Mouse (Mus musculus) kidney, adult 2 months (tissue): Measurements from ENCODE around the gene Hk3. TPM values are rescaled to one million over a fixed set of nuclear protein-coding genes. Genes with fewer than 3 reads are reported as not detected.
A peak's percentile ranks its signal among the peaks of the same experiment; 100 is the strongest.

ENCODE experiments used
- DNase-seq: peaks from one replicate; pipeline ENCODE4 v3.0.0; 2021
- H3K27ac ChIP-seq: fragments of 200-500 bp; 2 replicates; pipeline ENCODE4 v1.5.1; 2012; ENCODE audit warnings: low read depth, low read length, control low read depth, inconsistent platforms; ENCODE audit not compliant: insufficient read depth
- H3K27me3 ChIP-seq: fragments of 200-500 bp; replicated peaks from 2 replicates; pipeline ENCODE4 v1.6.1; 2012; ENCODE audit warnings: mild to moderate bottlenecking, moderate library complexity, low read length, inconsistent platforms; ENCODE audit not compliant: control insufficient read depth, insufficient read depth
- H3K36me3 ChIP-seq: fragments of 200-500 bp; 2 replicates; pipeline ENCODE4 v1.6.1; 2012; ENCODE audit warnings: mild to moderate bottlenecking, moderate library complexity, low read length, inconsistent platforms; ENCODE audit not compliant: control insufficient read depth, insufficient read depth
- H3K4me1 ChIP-seq: fragments of 200-500 bp; 2 replicates; pipeline ENCODE4 v1.6.1; 2011; ENCODE audit warnings: low read length; ENCODE audit not compliant: control insufficient read depth, insufficient read depth
- H3K4me3 ChIP-seq: fragments of 200-500 bp; 2 replicates; pipeline ENCODE4 v1.5.1; 2011; ENCODE audit warnings: mild to moderate bottlenecking, low read depth, low read length, control low read depth; ENCODE audit not compliant: insufficient read depth
- CTCF ChIP-seq: fragments of 200-500 bp; conservative IDR thresholded peaks from 2 replicates; pipeline ENCODE4 v1.5.1; 2011; ENCODE audit warnings: low read depth, mild to moderate bottlenecking, control low read depth, low read length, moderate library complexity, mixed read lengths; ENCODE audit not compliant: insufficient read depth, insufficient read length
- POLR2A ChIP-seq: fragments of 200-500 bp; IDR thresholded peaks from one replicate; pipeline ENCODE4 v1.6.1; 2011; ENCODE audit warnings: low read depth, low read length, control low read depth
- WGBS: fragments of 180-500 bp; shearing (Covaris S2); methylation state at CpG from one replicate; pipeline ENCODE4 v1.1.7; 2018; 5-methylcytosine and 5-hydroxymethylcytosine counted together
- polyA plus RNA-seq: library from polyadenylated mRNA; depleted of rRNA; stranded (reverse); fragments of >200 nt; gene quantifications from 2 replicates; pipeline ENCODE4 v1.2.3, GENCODE M21; 2012

Hk3 gene
- polyA plus RNA-seq, 1 experiment: 1.0 TPM

DNA sequence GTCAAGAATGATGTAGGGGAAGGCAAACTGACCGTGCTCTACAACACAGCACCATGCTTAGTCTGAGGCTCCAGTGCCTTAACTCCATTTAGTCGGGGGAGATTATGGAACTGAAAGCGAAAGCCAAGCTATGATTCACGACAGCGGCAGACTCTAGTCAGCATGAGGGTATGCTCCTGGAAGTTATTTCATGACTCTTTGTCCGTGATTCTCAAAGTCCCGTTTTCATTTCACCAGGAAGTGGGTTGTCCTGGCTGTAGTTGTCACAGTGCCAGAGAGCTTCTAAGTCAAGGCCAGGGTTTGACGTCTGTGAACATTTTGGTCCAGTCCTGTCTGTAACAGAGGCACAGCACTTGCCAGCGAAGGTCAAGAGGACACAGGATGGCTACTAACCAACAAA, 1.5 kb upstream of the Hk3 start:
- peaks cover under 1% of the 10 kb centered on the region for H3K36me3 ChIP-seq
- 52% methylated on average over 9 of the region's 9 CpGs for WGBS
- no peak overlapping the region for H3K27ac ChIP-seq
- DNase-seq: peak; percentile 47
- TF ChIP-seq POLR2A: no peak
- no peak for TF ChIP-seq CTCF
- H3K4me1 ChIP-seq: no peaks in the 10 kb centered on the region
- peak overlapping the region; percentile 17; the same call in 1 of the 2 replicates for H3K4me3 ChIP-seq
- H3K27me3 ChIP-seq: no peaks in the 10 kb centered on the region

DNA sequence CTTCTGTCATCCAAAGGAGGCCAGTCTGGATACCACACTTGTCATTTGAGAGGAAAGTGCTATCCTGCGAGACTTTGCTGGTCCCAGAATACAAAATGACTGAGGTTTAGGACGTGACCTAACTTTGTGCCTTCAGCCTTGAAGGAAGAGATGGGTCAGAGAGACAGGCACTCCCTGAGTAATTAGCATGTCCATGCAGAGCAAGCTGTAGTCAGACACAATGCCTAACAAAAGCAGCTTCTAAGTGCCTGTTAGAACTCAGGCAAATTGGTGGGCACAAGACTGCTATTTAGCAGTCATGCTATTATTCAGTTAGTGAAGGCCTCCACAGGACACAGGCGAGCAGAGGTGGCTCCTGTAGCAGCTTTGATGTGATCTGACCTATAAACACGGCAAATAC, 1.1 kb upstream of the Hk3 start:
- DNase-seq: no peak
- TF ChIP-seq POLR2A: no peak
- TF ChIP-seq CTCF: no peak
- WGBS: 49% methylated on average over 4 of the region's 4 CpGs
- Histone ChIP-seq H3K27ac (no peak overlapping the region), H3K4me1 (no peaks in the 10 kb centered on the region), H3K27me3 (no peaks in the 10 kb centered on the region), H3K36me3 (no peaks in the 10 kb centered on the region; the same call in 1 of the 2 replicates), H3K4me3 (peak overlapping the region; percentile 17; the same call in 1 of the 2 replicates)

DNA sequence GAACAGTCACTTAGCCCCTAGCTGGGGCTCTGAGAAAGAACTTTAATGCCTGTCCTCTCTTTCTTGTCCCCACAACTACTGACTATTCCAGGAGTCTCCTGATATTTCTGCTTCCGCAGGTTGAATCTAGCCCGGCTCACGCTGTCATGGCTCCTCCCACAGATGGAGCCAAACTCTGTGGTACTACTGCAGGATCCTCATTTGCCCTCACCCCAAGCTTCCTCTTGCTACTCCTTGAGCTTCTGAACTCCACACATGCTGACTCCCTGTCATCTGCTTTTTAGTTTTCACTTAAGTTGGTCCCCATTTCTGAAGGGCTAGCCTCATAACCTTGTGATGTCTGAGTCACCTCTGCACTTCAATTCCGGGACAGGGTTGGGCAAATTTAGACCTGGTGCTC, 1.1 kb downstream of the Hk3 start:
- Histone ChIP-seq H3K27ac (no peak overlapping the region), H3K4me3 (no peak overlapping the region), H3K27me3 (no peaks in the 10 kb centered on the region), H3K36me3 (no peaks in the 10 kb centered on the region), H3K4me1 (no peaks in the 10 kb centered on the region)
- TF ChIP-seq POLR2A (no peak), CTCF (no peak)
- no peak for DNase-seq
- 81% methylated on average over 4 of the region's 4 CpGs for WGBS

- H3K27me3 ChIP-seq: no peaks in the 10 kb centered on the region
- H3K27ac ChIP-seq: no peak overlapping the region
- DNase-seq: no peak
- TF ChIP-seq POLR2A (no peak), CTCF (no peak)
- H3K4me1 ChIP-seq: no peaks in the 10 kb centered on the region
- no peak overlapping the region for H3K4me3 ChIP-seq
- WGBS: 68% methylated on average over 3 of the region's 3 CpGs
- no peaks in the 10 kb centered on the region for H3K36me3 ChIP-seq
Measured at GRCm38 (mm10) chr13:55019181-55019580, 2.0 kb downstream of the Hk3 start.

GRCm38 (mm10) chr13:55018700-55019099, 2.5 kb downstream of the Hk3 start:
- Histone ChIP-seq H3K27ac (no peak overlapping the region), H3K4me3 (no peak overlapping the region), H3K36me3 (no peaks in the 10 kb centered on the region), H3K27me3 (no peaks in the 10 kb centered on the region), H3K4me1 (no peaks in the 10 kb centered on the region)
- 81% methylated on average over 9 of the region's 9 CpGs for WGBS
- DNase-seq: no peak
- TF ChIP-seq POLR2A: no peak
- TF ChIP-seq CTCF: no peak

DNA sequence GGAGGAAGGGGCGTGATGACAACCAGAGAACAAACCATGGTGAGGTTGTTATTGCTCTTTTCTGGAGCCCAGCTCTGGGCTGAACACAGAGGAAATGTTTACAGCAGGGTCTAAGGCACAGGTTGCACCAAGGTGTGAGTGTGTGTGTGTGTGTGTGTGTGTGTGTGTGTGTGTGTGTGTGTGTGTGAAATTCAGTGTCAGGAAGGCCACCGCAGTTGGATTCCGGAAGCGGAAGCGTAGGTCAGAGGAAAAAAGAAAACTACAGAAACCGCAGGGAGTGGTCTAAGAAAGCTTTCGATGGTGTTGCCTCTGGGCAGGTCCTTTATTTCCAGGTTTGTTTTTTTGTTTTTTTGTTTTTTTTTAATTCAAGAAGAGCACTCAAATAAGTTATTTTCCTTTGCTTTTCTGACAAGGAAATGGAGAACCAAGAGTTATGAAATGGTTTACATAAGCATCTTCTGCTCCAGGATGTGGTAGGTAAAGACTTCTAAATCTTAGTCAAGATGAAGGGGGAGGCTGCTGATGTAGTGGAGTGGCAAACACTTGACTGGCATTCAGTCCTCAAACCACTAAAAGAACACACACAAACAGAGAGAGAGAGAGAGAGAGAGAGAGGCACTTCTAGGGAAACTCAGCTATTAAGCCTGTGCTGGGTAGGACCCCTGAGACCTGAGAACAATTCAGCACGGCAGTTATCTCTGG, 3.1 kb downstream of the Hk3 start:
- Histone ChIP-seq H3K27ac (no peak overlapping the region), H3K4me3 (no peak overlapping the region), H3K27me3 (no peaks in the 10 kb centered on the region), H3K36me3 (no peaks in the 10 kb centered on the region), H3K4me1 (no peaks in the 10 kb centered on the region)
- WGBS: 71% methylated on average over 8 of the region's 8 CpGs
- TF ChIP-seq CTCF: no peak
- no peak for DNase-seq

DNA sequence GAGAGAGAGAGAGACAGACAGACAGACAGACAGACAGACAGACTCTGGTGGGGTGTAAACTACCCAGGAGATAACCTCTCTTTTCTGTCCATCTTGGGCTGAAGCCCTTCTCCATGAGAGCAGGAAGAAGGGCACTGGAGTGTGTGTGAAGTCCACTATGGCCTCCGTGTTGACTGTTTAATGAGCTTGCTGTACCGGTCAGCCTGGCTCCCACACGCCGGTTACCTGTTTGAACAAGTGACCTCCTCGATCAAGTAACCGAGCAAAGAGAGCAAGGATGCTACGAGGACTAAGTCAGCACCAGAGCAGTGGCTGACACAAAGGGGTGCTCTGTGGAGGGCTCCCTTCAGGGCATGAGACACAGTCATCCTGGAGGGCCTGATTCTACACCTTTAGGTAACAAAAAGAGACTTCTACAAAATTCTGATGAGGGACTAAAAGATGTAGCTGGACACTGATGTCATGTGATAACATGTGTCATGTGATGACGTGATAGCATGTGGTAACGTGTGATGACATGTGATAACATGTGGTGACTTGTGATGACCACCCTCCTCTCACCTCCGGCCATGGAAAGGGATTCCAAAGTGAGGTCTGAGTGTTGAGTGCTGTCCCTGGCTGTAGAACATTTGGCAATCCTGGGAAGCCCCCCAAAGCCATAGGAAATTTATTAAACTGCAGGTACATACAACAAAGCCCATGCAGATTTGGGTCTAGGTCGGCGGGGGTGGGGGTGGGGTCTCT, 3.9 kb downstream of the Hk3 start:
- Histone ChIP-seq H3K27ac (no peak overlapping the region), H3K4me3 (no peak overlapping the region), H3K36me3 (no peaks in the 10 kb centered on the region), H3K27me3 (no peaks in the 10 kb centered on the region), H3K4me1 (no peaks in the 10 kb centered on the region)
- 79% methylated on average over 12 of the region's 12 CpGs for WGBS
- TF ChIP-seq POLR2A (no peak), CTCF (no peak)
- no peak for DNase-seq
